Mouse (Mus musculus) c-Kit-negative CD71-positive TER-119-positive erythroid progenitor cells, embryonic 14.5 days (primary cell): ENCODE measurements around the gene Zmiz1.

Experiments
- DNase-seq: peaks from one replicate; pipeline ENCODE4 v3.0.0-alpha.2; 2013; ENCODE audit warnings: low read depth, low spot score

Zmiz1 gene

DNA sequence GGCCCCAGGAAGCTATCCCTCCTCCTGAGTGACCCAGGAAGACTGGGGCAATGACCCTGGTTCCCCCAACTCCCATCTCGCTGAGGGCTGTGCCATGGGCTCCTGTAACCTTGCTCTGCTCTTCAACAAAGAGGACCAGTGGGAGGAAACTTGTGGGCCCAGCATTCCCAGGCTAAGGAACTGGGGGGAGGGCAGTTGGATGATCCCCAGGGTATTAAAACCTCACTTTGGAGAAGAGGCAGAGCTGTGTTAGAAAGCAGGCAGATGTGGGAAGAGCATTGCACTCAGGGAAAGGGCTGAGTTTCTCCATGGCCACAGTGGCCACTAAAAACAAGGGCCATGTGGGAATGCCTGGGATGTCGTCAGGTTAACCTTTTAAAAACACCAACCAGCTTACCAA lies 129.2 kb downstream of the Zmiz1 start:
- no peak for DNase-seq

DNA sequence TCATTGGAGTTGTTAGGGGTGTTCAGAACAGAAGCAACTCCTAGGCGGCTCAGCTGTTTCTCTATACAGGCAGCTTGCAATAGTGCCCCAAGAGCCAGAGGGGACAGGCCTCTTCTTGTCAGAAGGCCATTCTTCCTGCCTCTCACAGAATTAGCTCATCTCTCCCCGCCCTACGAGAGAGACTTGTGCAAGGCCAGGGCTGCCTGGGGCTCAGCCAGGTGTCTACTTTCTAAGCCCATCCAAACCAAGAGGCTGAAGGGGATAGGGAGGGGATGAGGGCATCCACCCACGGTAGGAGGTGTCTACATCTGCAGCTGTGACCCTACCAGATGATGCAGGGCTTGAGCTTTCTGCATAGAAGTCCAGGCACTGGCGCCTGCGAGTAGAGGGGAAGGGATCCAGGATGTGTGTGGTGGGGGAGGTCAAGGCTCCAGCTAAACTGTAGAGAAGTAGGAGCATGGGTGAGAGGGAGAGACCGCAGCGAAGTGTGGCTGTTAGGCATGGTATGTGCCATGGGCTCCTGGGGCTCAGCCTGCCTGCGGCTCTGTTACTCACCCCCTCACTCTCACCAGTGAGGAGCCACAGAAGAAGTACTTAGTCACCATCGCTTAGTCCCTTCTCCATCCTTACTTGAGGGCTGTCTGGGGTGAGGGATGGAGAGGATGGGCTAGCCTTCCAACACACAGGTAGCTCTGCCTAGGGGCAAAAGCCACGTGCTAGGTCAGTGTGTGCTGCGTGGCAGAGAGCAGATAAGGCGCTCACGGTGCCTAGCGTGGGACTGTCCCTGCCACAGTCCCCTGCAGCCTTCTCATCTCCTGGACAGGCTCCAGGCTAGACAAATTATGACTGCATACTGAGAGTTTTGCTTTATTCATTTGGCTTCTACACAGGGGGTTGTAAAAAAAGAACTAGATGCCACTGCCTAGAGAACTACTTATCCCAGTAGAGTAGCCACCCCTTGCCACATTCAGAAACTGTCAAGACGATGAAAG lies 130.3 kb downstream of the Zmiz1 start:
- DNase-seq: no peak

DNA sequence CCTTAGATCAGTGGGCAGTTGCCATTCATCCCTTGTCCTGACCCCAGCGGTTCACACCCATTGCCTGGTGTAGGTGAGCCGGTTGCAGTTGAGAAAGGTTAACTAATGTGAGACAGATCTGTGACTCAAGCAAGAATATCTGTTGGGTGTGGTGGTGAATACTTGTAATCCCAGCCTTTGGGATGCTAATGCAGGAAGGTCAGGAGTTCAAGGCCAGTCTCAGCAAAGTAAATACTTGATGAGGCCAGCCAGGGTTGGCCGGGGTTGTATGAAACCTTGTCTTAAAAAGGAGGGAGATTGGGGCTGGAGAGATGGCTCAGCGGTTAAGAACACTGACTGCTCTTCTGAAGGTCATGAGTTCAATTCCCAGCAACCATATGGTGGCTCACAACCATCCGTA lies 132.0 kb downstream of the Zmiz1 start:
- no peak for DNase-seq

DNA sequence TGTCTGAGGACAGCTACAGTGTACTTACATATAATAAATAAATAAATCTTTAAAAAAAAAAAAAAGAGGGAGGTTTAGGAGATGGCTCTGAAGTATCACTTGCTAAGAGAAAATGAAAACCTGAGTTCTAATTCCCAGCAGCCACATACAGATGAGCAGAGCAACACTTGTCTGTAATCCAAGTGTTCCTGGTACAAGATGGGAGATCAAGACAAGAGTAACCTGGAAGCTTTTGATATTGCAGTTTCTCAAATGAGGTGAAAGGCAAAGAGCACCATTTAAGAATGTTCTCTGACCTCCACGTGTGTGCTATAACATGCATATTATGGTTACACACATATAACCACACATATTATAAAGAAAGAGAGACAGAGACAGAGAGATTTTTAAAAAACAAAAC lies 132.4 kb downstream of the Zmiz1 start:
- no peak for DNase-seq

DNA sequence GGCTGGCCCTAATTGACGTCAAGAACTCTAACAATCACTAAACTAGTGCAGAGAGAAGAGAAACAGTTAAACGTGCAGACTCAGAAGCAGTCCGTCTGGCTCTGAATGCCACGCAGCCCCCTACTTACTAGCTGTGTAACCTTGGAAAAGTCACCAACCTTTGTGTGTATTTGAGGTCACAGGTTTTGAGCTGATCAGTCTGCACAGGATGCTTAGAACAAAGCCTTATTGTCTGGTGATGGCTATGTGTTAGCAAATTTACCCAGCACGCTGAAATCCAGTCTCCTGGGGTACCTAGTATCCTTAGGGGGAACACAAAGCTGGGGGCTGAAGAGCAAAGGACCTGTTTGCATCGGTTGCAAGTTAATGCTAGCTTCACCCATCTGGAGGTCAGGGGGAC lies 133.5 kb downstream of the Zmiz1 start:
- DNase-seq: no peak

DNA sequence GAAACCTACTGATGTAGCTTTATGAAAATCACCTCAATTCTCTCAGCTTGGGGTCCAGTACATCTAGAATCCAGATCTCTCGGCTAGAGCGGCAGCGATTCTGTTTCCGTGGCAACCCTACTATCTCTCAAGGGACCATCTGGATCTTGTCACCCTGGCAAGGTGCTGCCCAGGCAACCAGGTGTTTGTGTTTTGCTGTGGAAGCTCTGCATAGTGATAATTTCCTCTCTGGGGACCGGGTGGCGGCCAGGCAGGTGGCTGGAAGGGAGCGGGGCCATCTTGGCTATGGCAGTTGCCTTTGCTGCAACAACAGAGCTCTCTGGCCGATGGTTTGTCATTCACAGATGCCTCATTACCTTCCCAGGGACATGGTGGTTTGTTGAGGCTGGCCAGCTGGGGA lies 134.9 kb downstream of the Zmiz1 start:
- DNase-seq: no peak

DNA sequence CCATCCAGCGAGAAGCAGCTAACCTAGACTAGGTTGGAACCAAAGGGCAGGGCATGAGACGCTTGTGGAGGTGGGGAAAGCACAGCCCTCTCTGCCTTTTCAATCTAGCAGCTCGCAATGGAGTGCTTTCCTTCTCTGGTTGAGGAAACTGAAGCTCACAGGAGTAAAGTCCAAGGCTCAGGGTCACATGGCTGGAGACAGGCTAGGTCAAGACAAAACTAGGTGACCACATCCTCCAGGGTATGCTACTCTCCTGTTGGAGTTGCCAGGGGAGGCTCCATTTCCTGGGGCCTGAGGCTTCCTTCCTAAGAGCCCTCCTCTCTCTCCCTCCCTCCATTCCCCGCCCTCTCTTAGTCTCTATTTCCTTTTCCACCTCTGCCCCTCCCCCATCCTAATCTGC lies 135.6 kb downstream of the Zmiz1 start:
- DNase-seq: no peak

DNA sequence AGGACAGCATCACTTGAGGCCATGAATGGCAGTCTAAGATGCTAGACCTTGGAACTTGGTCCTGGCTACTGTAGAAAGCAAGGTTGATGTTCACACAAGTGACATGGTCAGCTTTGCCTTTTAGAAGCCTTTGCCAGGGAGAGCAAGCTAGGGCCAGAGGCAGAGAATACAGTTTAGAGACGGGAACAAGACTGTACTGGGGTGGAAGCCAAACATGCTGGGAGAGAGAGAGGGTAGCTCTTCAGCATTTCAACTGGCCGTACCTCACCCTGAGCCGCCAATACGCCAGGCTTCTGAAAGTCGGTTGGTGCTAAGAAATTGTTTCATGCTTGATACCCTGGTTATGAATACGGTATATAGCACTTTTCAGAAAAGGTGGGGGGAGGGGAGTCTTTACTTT lies 140.0 kb downstream of the Zmiz1 start:
- DNase-seq: no peak

DNA sequence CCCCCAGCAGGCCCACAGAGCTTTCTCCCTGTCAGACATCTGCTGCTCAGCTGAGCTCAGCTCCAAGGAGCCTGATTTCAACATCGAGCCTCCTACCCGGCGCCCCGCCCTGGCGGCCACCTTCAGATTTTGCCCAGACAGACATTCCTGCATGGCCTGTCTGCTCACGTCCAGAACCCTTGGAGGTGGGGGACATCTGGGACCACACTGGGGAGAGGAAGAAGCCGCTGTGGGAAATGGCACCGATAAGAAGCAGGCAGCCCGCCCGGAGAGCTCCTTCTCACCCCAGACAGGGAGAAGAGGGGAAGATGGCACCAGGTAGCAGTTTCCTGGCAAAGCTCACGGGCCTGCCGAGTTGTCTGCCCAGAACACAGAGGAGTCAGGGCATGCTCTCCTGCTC lies 140.9 kb downstream of the Zmiz1 start:
- no peak for DNase-seq

DNA sequence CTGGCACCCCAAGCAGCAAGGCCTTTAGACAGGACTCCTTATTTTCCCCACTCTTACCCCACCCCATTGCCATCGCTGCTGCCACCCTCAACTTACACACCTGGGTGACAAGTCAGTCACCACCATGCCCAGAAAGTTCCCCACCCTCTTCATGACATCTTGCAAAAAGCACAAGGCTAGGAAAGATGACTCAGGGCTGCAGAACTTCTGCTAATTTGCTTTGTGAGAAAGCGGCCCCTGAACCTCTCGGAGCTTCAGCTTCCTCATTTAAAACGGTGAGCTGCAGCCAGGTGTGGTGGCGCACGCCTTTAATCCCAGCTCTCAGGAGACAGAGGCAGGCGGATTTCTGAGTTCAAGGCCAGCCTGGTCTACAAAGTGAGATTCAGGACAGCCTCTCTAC lies 141.4 kb downstream of the Zmiz1 start:
- no peak for DNase-seq

DNA sequence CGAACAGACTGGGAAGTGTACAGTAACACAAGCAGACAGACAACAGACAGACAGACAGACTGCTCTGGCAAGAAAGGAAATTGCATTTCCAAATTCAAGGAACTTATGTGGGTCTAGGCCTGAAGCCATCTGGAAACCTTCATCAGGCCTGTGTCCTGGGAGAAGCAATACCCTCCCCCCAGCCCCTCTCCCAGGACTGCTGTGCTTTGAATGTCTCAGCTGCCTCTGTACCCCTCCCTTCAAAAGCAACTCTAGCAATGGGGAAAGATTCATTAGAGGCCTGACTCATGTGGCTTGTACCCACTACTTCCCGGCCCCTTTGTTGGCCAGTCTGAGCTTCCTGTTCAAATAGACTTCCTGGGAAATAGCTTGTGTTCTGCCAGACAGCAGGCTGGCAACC lies 142.0 kb downstream of the Zmiz1 start:
- no peak for DNase-seq

DNA sequence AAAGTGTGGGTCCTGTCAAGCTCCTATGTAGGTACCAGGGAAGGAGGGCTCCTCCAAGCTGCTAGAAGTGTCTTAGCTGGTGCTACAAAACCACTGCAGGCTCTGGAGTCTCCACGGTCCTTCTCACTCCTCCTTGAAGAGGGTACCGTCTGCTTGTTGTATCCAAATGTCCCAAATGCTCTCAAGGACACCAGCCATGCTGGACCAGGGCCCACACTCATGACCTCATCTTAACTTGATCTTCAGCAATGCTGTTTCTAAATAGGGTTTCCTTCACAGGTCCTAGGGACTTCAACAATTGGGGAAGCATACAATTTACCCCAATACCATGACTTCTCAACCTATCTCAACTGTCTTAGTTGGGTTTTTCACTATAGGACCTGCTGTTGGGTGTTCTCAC lies 143.0 kb downstream of the Zmiz1 start:
- DNase-seq: no peak

DNA sequence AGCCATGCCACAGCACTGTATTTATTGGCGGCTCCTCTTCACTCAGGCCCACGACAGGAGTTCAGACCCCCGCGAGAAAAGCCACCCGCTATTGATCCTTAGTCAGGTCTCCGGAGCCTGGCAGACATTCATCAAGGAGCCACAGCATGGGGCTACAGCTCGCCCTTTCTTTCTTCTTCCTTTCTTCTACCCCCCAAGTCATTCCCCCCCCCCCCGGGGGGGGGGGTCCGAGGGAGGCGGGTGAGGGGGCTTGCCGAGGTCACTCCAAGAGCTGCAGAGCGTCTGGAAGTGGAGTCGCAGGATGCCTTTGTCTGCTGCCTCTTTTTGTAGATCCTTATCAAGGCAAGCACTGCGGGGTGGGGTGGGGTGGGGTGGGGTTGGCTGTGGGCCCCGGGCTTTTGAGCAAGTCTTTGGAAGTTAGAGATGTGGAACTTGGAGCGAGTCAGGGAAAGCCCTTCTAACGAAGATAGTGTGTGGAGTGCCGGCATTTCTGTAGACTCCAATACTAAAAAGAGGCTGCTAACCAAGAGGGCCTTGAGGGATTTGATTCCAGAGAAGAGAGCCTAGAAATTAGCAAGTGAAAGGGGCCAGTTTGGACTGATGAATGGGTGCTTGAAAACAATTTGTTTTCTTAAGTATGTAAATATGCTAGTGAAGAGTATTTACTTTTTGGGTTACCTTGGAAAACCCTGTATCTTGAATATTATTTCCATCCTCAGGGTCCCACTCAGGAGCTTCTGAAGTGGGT lies 145.6 kb downstream of the Zmiz1 start:
- no peak for DNase-seq

DNA sequence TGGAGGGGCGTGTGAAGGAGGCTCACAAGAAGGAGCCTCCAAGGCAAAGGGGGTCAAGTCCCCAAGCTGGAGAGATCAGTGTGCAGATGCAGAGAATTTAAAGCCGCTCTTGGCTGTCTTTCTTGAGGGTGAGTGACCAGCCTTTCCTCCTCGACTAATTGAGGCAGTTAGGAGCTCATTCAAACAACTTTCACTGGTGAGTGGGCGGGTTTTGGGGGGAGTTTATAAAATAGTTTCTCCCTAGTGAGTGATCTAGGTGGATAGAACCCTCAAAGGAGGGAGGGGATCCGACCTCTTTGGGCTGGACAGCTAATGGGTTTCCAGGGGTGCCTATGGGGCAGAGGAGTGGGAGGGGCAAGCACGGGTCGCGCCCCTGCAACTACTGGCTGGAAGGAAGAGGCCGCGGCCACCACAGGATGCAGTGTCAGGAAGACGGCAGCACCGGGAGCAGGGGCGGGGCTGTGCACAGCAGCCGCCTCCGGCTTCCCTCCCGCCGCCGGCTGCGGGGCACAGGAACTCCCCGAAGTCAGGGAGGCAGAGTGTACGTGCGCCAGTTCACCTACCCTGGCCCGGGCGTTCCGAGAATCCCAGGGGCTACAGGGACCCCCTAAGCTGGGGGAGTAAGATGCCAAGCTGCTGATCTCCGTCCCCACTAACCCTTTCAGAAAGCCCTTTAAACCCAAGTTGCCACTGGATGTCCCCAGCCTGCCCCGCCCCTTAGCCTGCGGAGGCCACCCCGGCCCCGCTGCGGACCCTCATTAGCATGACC lies 147.6 kb downstream of the Zmiz1 start:
- no peak for DNase-seq

DNA sequence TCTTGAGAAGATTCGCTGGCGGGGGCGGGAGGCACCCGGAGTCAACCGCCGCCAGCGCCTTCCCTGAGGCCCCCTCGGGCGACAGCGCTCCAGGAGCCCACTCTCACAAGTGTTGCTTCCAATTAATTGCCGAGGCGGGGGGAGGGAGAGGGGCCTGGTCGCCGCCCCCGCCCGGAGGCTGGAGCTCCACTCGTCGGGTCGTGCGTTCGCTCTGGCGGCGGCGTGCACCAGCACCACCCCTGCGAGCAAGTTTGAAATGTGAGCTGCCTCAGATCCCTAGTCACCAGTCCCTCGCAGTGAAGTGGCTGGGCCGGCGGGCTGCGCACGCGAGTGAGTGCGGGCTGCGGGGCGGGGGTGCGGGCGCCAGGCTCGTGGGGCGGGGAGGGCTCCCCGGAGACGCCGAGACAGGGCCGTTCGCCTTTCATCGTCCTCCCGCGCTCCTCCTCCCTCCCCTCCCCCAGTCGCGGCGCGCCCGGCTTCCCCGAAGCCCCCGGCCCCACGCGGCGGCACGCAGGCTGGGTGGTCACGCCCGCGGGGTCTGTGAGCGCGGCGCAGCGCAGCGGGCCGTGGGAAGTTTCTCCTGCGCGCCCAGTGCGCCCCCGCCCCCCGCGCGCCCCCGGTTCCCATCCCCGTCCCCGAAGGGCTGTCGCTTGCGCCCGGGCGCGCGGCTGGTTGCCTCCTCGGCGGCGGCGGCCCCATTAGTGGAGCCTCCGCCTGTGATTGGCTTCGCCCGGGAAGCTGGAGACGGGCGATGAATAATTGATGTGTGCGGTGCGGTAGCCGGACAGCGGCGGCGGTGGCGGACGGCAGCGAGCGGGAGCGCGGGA lies 148.4 kb downstream of the Zmiz1 start:
- DNase-seq: no peak

DNA sequence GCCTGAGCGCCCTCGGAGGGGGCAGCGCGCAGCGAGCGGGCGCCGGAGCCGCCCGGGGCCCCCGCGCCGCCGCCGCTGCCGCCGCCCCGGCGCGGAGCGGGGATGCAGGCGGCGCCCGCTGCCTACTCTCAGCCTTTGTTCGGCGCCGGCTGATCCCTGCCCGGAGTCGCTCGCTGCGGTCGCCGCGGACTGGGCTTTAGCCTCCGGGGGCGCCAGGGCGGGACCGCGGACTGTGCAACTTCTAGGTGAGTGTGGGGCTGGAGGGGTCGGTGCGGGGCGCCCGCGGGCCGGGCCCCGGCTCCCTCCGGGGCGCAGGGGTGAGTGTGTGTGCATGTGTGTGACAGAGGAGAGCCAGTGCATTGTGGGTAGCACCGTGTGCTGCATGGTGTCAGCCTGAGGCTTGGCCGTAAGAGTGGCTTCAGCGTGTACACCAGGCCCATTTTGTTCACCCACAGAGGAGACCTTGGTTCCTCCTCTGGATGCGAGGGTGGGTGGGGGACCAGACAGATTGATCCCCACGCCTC lies 149.0 kb downstream of the Zmiz1 start:
- no peak for DNase-seq

DNA sequence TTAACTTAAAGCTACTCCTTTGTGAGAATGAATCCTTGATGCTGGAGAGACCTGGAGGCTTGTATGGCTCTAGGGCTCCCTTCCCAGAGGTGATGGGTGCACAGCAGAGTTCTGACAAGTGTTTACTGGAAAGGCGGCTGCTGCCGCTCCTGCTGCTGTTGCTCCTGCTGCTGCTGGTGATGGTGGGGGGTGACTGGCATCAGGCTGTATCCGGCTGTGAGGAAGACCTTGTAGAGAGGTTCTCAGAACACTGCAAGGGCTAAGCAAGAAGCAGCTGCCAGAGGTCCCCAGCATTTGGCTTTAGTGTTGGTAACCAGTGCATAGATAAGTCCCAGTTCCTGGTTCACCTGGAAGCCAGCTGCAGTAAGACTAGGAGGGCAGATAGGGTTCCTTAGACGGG lies 149.6 kb downstream of the Zmiz1 start:
- DNase-seq: no peak

DNA sequence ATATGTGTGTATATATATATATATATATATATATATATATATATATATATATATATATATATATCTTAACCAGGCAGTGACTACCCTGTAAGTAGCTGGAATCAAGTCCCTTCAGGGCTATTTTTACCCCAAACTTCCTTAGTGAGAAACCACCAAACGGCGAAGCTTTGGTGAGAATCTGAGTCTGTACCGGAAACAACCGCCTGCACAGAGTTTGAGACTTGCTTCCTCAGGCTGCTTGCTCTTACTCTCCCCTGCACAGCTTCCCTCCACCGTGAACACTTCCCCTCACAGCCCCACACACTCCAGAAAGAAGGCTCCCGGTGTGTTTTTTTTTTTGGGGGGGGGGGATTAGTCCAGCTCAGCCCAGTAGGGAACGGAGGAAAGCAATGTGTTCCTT lies 150.4 kb downstream of the Zmiz1 start:
- no peak for DNase-seq

DNA sequence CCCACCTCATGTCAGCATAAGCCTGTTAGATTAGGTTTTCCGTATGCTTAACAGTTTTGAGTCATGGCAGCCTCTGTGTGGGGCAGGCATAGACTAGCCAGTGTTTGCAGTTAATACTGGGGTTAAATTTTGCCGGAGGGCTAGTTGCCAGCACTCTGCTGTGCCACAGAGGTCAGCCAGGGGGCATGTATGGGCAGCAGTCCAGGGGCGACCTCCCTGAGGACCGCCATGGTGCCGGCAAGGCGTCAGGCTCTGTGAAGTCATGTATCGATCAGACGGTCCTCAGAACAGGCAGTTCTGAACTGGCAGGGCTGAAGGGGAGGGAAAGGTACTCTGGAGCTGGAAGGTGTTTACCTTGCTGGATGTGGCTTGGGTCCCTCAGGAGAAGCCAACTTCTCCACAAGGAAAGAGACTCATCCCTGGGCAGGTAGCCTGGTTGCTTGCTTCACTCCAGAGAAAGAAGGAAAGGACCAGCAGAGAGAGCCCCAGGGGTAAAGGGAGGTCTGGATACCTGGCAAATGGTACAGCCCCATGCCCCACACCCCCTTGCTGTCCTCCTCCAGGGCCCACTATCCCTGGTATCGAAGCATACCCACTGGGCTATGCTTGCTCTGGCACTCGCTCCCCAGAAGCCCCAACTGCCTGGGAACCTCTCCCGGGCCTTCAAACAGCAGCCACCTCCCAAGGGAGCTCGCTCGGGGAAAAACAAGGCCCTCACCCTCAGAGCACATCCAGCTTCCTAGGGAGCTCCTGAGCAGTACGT lies 151.6 kb downstream of the Zmiz1 start:
- no peak for DNase-seq

DNA sequence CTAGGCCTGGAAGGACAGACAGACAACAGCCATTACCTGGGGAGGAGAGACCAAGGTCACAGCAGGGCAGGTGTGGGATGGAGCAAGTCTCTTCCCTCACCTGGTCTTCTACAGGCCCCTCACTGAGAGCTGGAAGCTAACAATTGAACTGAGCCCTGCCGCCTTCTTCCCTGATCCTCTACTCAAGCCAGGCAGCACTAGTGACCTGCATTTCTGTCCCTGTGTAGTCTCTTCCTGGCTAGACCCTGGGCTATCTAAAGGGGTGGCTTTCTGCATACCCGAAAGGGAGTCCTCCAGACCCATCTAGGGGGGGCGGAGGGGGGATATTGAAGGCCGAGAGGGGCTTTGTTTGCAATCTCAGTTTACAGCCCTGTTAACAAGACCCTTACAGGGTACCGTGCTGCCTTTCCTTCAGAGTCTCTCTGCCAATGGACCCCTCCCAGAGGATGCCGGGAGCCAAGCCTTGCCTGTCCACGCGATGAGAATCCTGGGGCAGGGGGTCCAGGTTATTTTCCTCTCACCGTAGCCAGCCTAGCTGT lies 152.2 kb downstream of the Zmiz1 start:
- DNase-seq: no peak
